Mouse (Mus musculus) myocyte (in vitro differentiated cells): ENCODE measurements at regions not wholly inside any gene's neighbourhood (a gene's known extent, or its start where the extent isn't known, plus 50 kb on each side); places are given as distances from the start of the nearest gene placed in this dataset.

ENCODE experiments used
- CEBPB ChIP-seq: IDR thresholded peaks from 2 replicates; pipeline ENCODE4 v1.6.1; 2011; ENCODE audit warnings: mild to moderate bottlenecking, moderate library complexity; ENCODE audit not compliant: poor library complexity, insufficient read depth, severe bottlenecking
- E2F4 ChIP-seq: IDR thresholded peaks from one replicate; pipeline ENCODE4 v1.6.1; 2011; ENCODE audit warnings: mild to moderate bottlenecking, control low read depth, moderate library complexity; ENCODE audit not compliant: insufficient read depth
- MYOD1 ChIP-seq, 3 experiments: IDR thresholded peaks; one replicate each; pipeline ENCODE4 v1.6.1; 2011; ENCODE audit warnings: control low read depth in 2 of 3, low read depth in 2 of 3, mild to moderate bottlenecking in 2 of 3, moderate library complexity in 1 of 3; ENCODE audit not compliant: insufficient read length in 2 of 3, control insufficient read depth in 1 of 3
- MYOG ChIP-seq, 3 experiments: IDR thresholded peaks; one replicate each; pipeline ENCODE4 v1.6.1; 2011; ENCODE audit warnings: control low read depth in 2 of 3, low read depth in 2 of 3, mild to moderate bottlenecking in 2 of 3; ENCODE audit not compliant: insufficient read length in 2 of 3, control insufficient read depth in 1 of 3, insufficient read depth in 1 of 3
- POLR2A ChIP-seq: IDR thresholded peaks from one replicate; pipeline ENCODE4 v1.6.1; 2011; ENCODE audit warnings: low read depth, mild to moderate bottlenecking, control low read depth, moderate library complexity; ENCODE audit not compliant: insufficient read length
- REST ChIP-seq: IDR thresholded peaks from one replicate; pipeline ENCODE4 v1.6.1; 2011; ENCODE audit warnings: mild to moderate bottlenecking, control low read depth, moderate library complexity; ENCODE audit not compliant: insufficient read depth, insufficient read length
- TCF12 ChIP-seq: IDR thresholded peaks from one replicate; pipeline ENCODE4 v1.6.1; 2011; ENCODE audit warnings: mild to moderate bottlenecking, control low read depth; ENCODE audit not compliant: poor library complexity, insufficient read depth, severe bottlenecking
- TCF3 ChIP-seq: IDR thresholded peaks from one replicate; pipeline ENCODE4 v1.6.1; 2011; ENCODE audit warnings: low read depth, control low read depth; ENCODE audit not compliant: insufficient read length

DNA sequence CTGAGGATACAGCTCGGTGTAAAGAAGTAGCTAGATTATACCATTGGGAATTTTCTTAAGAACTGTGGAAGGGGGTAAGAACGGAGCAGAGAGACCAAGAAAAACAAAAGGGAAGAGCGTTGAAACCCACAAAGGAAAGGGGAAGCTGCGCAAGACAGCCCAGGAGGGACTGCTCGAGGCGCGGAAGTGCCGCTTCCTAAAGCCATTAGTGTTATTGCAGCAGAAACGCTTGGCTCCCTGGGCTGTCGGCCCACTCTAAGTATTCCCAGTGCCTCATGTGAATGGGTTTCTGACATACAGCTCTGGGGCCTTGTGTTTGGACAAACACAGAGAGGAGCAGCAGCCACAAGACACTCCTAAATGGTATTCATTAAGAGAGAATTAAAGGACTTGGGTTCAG is 131.6 kb downstream of the Ets2 start:
- no peak for TF ChIP-seq TCF3
- no peak for TF ChIP-seq POLR2A
- TF ChIP-seq MYOD1 (IDR thresholded peaks at IDR 0.05; ENCODE audit: control insufficient read depth in 1 of 3, insufficient read length in 2 of 3, low read depth in 2 of 3), result no peak
- no peak for TF ChIP-seq MYOG (IDR thresholded peaks at IDR 0.05; ENCODE audit: control insufficient read depth in 1 of 3, insufficient read depth in 1 of 3, insufficient read length in 2 of 3, low read depth in 2 of 3)
- TF ChIP-seq CEBPB, result no peak
- no peak for TF ChIP-seq REST
- TF ChIP-seq TCF12, result no peak
- no peak for TF ChIP-seq E2F4
